Mouse (Mus musculus): ENCODE data around the gene Gm11007. TPM values are rescaled to one million over a fixed set of nuclear protein-coding genes. Genes with fewer than 3 reads are reported as not detected.

Gm11007 gene
- not detected in 2 replicates for polyA plus RNA-seq (2012; rRNA removed)

GRCm38 (mm10) chr2:175643678-175644077, at the start of gene Gm11007:
Gene Gm11007, plus strand, starts transcription at chr2:175643978.

Other genes starting within 250 kb of the Gm11007 start
- 0.47 and 0.52 TPM in 2 replicates for gene Gm4724, start 208.2 kb upstream of the Gm11007 start, polyA plus RNA-seq (2012; rRNA removed)
- gene Zfp965, start 174.0 kb upstream of the Gm11007 start, polyA plus RNA-seq (2012; rRNA removed), result not detected in 2 replicates
- not detected in 2 replicates for gene Zfp969, start 59.7 kb downstream of the Gm11007 start, polyA plus RNA-seq (2012; rRNA removed)
- gene Gm2007, start 97.6 kb downstream of the Gm11007 start, polyA plus RNA-seq (2012; rRNA removed), result not detected in 2 replicates
- not detected in 2 replicates for gene Gm14288, start 157.1 kb downstream of the Gm11007 start, polyA plus RNA-seq (2012; rRNA removed)
- 0.29 TPM in 1 of 2 replicates, not detected in the other for gene Gm6710, start 225.2 kb downstream of the Gm11007 start, polyA plus RNA-seq (2012; rRNA removed)